8 mouse cellular contexts compared by ENCODE assay signal in genomic region chr3:33843801-33844632, GRCm38 (mm10). TPM values are rescaled to one million over a fixed set of nuclear protein-coding genes. Genes with fewer than 3 reads are reported as not detected.
DNase-seq lines count a peak whose midpoint lies in the region; ATAC-seq lines count a peak whose summit lies in the region.

TSS of gene Ccdc39 (minus strand) at chr3:33844310.

- H3K27ac ChIP-seq in heart, embryonic 14.5 days (replicated peaks in 1 of 2; ENCODE audit: control insufficient read depth in 1 of 2, insufficient read depth in 1 of 2, low read depth in 2 of 2, low read length in 2 of 2) = no peak within 1 kb of the TSS
- H3K27ac ChIP-seq in liver, embryonic 11.5 days (ENCODE audit: low read depth, low read length) = no peak within 1 kb of the TSS

- no peaks in the 10 kb centered on the region for H3K9me3 ChIP-seq in heart, embryonic 14.5 days (ENCODE audit: control insufficient read depth, low read length)
- no peaks in the 10 kb centered on the region for H3K9me3 ChIP-seq in liver, embryonic 11.5 days (ENCODE audit: control insufficient read depth, low read length)

- peaks cover 0 to 3% of the 10 kb centered on the region in 2 experiments; a peak in 2 of 4 replicates for H3K4me1 ChIP-seq in heart, embryonic 14.5 days (ENCODE audit: control insufficient read depth in 2 of 2, insufficient read depth in 2 of 2, low read length in 2 of 2)
- H3K4me1 ChIP-seq in liver, embryonic 11.5 days (replicated peaks; ENCODE audit: control insufficient read depth, insufficient read depth, low read length) = no peaks in the 10 kb centered on the region

- no peaks in the 10 kb centered on the region for H3K36me3 ChIP-seq in heart, embryonic 14.5 days (ENCODE audit: control insufficient read depth, insufficient read depth, low read length)
- no peaks in the 10 kb centered on the region for H3K36me3 ChIP-seq in liver, embryonic 11.5 days (ENCODE audit: control insufficient read depth, insufficient read depth, low read length)

- peak; percentile 71 for DNase-seq in brain, embryonic 18.5 days (ENCODE audit: low read depth, low spot score)
- DNase-seq in fibroblast of lung, adult 2 months (ENCODE audit: low read depth) = peak; percentile 34
- DNase-seq in kidney, postnatal 10 days = peak; percentile 86
- peak; percentile 64 for DNase-seq in liver, embryonic 11.5 days (ENCODE audit: low spot score)
- peak; percentile 45 for DNase-seq in naive thymus-derived CD4-positive, alpha-beta T cell, adult 2 months (ENCODE audit: low read depth)
- peak; percentile 76 for DNase-seq in testis, postnatal 10 days (ENCODE audit: low spot score)

- H3K4me3 ChIP-seq in heart, embryonic 14.5 days (ENCODE audit: control insufficient read depth in 1 of 2, insufficient read depth in 1 of 2, low read depth in 1 of 2, low read length in 2 of 2) = peak within 1 kb of the TSS; percentile 37 to 55
- H3K4me3 ChIP-seq in liver, embryonic 11.5 days (ENCODE audit: low read depth, low read length) = peak within 1 kb of the TSS; percentile 37

- ATAC-seq in CD4-positive, CD25-positive, alpha-beta regulatory T cell, adult 4 months = peak; percentile 97
- peak; percentile 78; the same call in 1 of the 2 replicates for ATAC-seq in heart, embryonic 14.5 days (ENCODE audit: insufficient number of reproducible peaks, insufficient read depth, low FRiP score, low read depth)
- peak; percentile 53; the same call in 1 of the 2 replicates for ATAC-seq in liver, embryonic 11.5 days (replicated peaks; ENCODE audit: low FRiP score)

- no peaks in the 10 kb centered on the region for H3K27me3 ChIP-seq in heart, embryonic 14.5 days (ENCODE audit: control insufficient read depth, insufficient read depth, low read length)
- H3K27me3 ChIP-seq in liver, embryonic 11.5 days (replicated peaks; ENCODE audit: control insufficient read depth, insufficient read depth, low read length) = no peaks in the 10 kb centered on the region

- WGBS in heart, embryonic 14.5 days = 5% methylated on average over 26 of the region's 26 CpGs
- 12% methylated on average over 26 of the region's 26 CpGs for WGBS in liver, embryonic 11.5 days

- H3K4me2 ChIP-seq in heart, embryonic 14.5 days (ENCODE audit: low read length) = peak within 1 kb of the TSS; percentile 80
- peak within 1 kb of the TSS; percentile 68 for H3K4me2 ChIP-seq in liver, embryonic 11.5 days

- peak within 1 kb of the TSS; percentile 73 for H3K9ac ChIP-seq in heart, embryonic 14.5 days (ENCODE audit: low read length)
- H3K9ac ChIP-seq in liver, embryonic 11.5 days (ENCODE audit: low read depth, low read length) = no peak within 1 kb of the TSS

RNA-seq across cellular contexts. Expression of gene Ccdc39, which starts in this region (rescaled TPM):
- under 1 TPM; 0.19 to 0.70 TPM for polyA plus RNA-seq in CD4-positive, CD25-positive, alpha-beta regulatory T cell, adult 4 months (2017; shearing (Covaris generic))
- polyA plus RNA-seq in heart, embryonic 14.5 days (2014; fragmentation: Nextera tagmentation; extraction: Ambion mirVana) = 0.96 and 1.2 TPM in 2 replicates
- polyA plus RNA-seq in liver, embryonic 11.5 days (2014; fragmentation: Nextera tagmentation; extraction: Ambion mirVana) = 1.5 and 2.9 TPM in 2 replicates

Comparison
In these comparisons a context has a peak if more than half of its experiments do, and no peak if none do; other contexts are left out.
1. Peak in ATAC-seq in CD4-positive, CD25-positive, alpha-beta regulatory T cell, adult 4 months; RNA of the gene not detected or under 1 TPM.
2. DNase-seq: peak in every context shown above with its lines; median percentile 86 in kidney, postnatal 10 days; 76 in testis, postnatal 10 days; 71 in brain, embryonic 18.5 days; 64 in liver, embryonic 11.5 days; 45 in naive thymus-derived CD4-positive, alpha-beta T cell, adult 2 months; 34 in fibroblast of lung, adult 2 months.